Mouse (Mus musculus): Measurements from ENCODE around the gene Cfl1.

DNA sequence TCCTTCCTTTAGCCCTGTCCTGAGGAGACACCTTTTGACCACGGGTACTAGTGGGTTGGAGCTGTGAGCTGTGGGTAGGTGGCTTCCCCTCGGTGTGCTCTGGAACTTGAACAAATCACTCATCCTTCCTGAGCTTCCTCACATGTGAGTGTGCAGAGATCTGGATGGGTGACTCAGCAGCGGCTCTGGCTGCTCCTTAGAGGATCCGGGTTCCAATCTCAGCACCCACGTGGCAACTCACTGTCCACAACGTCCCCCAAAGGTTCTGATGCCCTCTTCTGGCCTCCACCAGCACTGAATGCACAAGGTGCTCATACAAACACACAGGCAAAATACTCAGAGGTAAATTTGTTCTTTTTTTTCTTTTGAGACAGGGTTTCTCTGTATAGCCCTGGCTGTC is 38.5 kb upstream of the Cfl1 start:
- TF ChIP-seq GATA1 (IDR thresholded peaks at IDR 0.05; ENCODE audit: low read length) (no peak), TAL1 (IDR thresholded peaks at IDR 0.05; ENCODE audit: low read length) (no peak)
